Mouse (Mus musculus): ENCODE measurements around the gene Pdik1l.
A peak's percentile ranks its signal among the peaks of the same experiment; 100 is the strongest.

The Pdik1l gene

GRCm38 (mm10) chr4:134257198-134258009 is 30.3 kb downstream of the Pdik1l start:
- no peak for DNase-seq

GRCm38 (mm10) chr4:134256407-134257197 is 31.1 kb downstream of the Pdik1l start:
- DNase-seq = peak; percentile 24

- peak; percentile 25 for DNase-seq
These were observed 31.8 kb downstream of the Pdik1l start for GRCm38 (mm10) chr4:134255854-134256253.

- DNase-seq = no peak
These were observed 32.9 kb downstream of the Pdik1l start for GRCm38 (mm10) chr4:134254835-134255234.

- DNase-seq = peak; percentile 38
These were observed 33.9 kb downstream of the Pdik1l start, which contains the start of gene Grrp1 for GRCm38 (mm10) chr4:134253722-134254324. Gene Grrp1 (minus strand): TSS chr4:134254106.

- peak; percentile 31 for DNase-seq
These were observed 34.6 kb downstream of the Pdik1l start for GRCm38 (mm10) chr4:134252911-134253721.

GRCm38 (mm10) chr4:134252131-134252910 is 35.4 kb downstream of the Pdik1l start:
- DNase-seq = peak; percentile 38

GRCm38 (mm10) chr4:134251241-134252130 is 36.2 kb downstream of the Pdik1l start:
- peak; percentile 40 for DNase-seq

- no peak for DNase-seq
These were observed 36.8 kb downstream of the Pdik1l start for GRCm38 (mm10) chr4:134250930-134251240.

GRCm38 (mm10) chr4:134250116-134250929 is 37.4 kb downstream of the Pdik1l start:
- DNase-seq = no peak

- peak; percentile 83 for DNase-seq
These were observed 38.0 kb downstream of the Pdik1l start for GRCm38 (mm10) chr4:134249651-134250050.

- DNase-seq = peak; percentile 28
These were observed 40.9 kb downstream of the Pdik1l start, which contains the start of gene Gm30191 for GRCm38 (mm10) chr4:134246719-134247258. Gene Gm30191 (plus strand): TSS chr4:134246935.

GRCm38 (mm10) chr4:134246256-134246655 is 41.4 kb downstream of the Pdik1l start:
- DNase-seq = peak; percentile 28

- DNase-seq = peak; percentile 96
These were observed 42.4 kb downstream of the Pdik1l start, which contains the start of gene Zfp593 for GRCm38 (mm10) chr4:134245148-134245843. Gene Zfp593 (minus strand): TSS chr4:134245592.

- no peak for DNase-seq
These were observed 44.0 kb downstream of the Pdik1l start, which contains the start of gene E130218I03Rik for GRCm38 (mm10) chr4:134243516-134244250. Gene E130218I03Rik (plus strand): TSS chr4:134243662.

GRCm38 (mm10) chr4:134238686-134239085 is 49.0 kb downstream of the Pdik1l start:
- no peak for DNase-seq

GRCm38 (mm10) chr4:134238279-134238651 is 49.4 kb downstream of the Pdik1l start, which contains the start of gene Cnksr1:
Gene Cnksr1 (minus strand): TSS chr4:134238399.
- DNase-seq = peak; percentile 93

Data from kidney, adult 18-20 months (tissue).